Mouse (Mus musculus): ENCODE results near the gene Slc43a3.

Gene Slc43a3

GRCm38 (mm10) chr2:84938249-84938946 is 2.0 kb downstream of the Slc43a3 start:
- peak; percentile 52 to 56 for DNase-seq

GRCm38 (mm10) chr2:84939306-84939705 is 2.9 kb downstream of the Slc43a3 start:
- DNase-seq: peak in 1 of 2 experiments; percentile 14

- DNase-seq: no peak
These were observed 3.3 kb downstream of the Slc43a3 start for GRCm38 (mm10) chr2:84939711-84940110.

GRCm38 (mm10) chr2:84941332-84941731 is 5.0 kb downstream of the Slc43a3 start:
- no peak for DNase-seq

GRCm38 (mm10) chr2:84941795-84942194 is 5.4 kb downstream of the Slc43a3 start:
- no peak for DNase-seq

- no peak for DNase-seq
These were observed 10.9 kb downstream of the Slc43a3 start for GRCm38 (mm10) chr2:84947154-84947771.

GRCm38 (mm10) chr2:84948252-84948651 is 11.9 kb downstream of the Slc43a3 start:
- no peak for DNase-seq

- no peak for DNase-seq
These were observed 12.3 kb downstream of the Slc43a3 start for GRCm38 (mm10) chr2:84948721-84949120.

- DNase-seq: no peak
These were observed 14.6 kb downstream of the Slc43a3 start for GRCm38 (mm10) chr2:84951027-84951426.

- no peak for DNase-seq
These were observed 15.9 kb downstream of the Slc43a3 start for GRCm38 (mm10) chr2:84952251-84952650.

- DNase-seq: no peak
These were observed 16.3 kb downstream of the Slc43a3 start for GRCm38 (mm10) chr2:84952693-84953092.

- no peak for DNase-seq
These were observed 19.1 kb downstream of the Slc43a3 start for GRCm38 (mm10) chr2:84955435-84955834.

- DNase-seq: peak; percentile 91 to 92
These were observed 19.9 kb downstream of the Slc43a3 start for GRCm38 (mm10) chr2:84956274-84956673.

GRCm38 (mm10) chr2:84958588-84959264 is 22.3 kb downstream of the Slc43a3 start:
- no peak for DNase-seq

- peak in 1 of 2 experiments; percentile 7 for DNase-seq
These were observed 24.9 kb downstream of the Slc43a3 start for GRCm38 (mm10) chr2:84961300-84961699.

GRCm38 (mm10) chr2:84961901-84962300 is 25.5 kb downstream of the Slc43a3 start:
- DNase-seq: no peak

- no peak for DNase-seq
These were observed 26.6 kb downstream of the Slc43a3 start for GRCm38 (mm10) chr2:84962906-84963507.

GRCm38 (mm10) chr2:84964111-84964801 is 27.9 kb downstream of the Slc43a3 start:
- peak; percentile 53 to 60 for DNase-seq

- DNase-seq: peak; percentile 36 to 38
These were observed 31.1 kb downstream of the Slc43a3 start for GRCm38 (mm10) chr2:84967318-84967991.

- DNase-seq: no peak
These were observed 39.2 kb downstream of the Slc43a3 start for GRCm38 (mm10) chr2:84975580-84975979.

GRCm38 (mm10) chr2:84980188-84980587 is 43.8 kb downstream of the Slc43a3 start, which contains the start of gene Prg2:
TSS of gene Prg2 (plus strand) at chr2:84980461.
- no peak for DNase-seq

- peak; percentile 32 to 41 for DNase-seq
These were observed 51.6 kb downstream of the Slc43a3 start, which contains the start of gene Prg3 for GRCm38 (mm10) chr2:84987930-84988329. TSS of gene Prg3 (plus strand) at chr2:84988215.

Data from B cell, adult 2 months (primary cell).